Mouse (Mus musculus) layer of hippocampus, adult 11-12 months (tissue): Measurements from ENCODE around the gene Hip1.

Source experiments
- DNase-seq: peaks from one replicate; pipeline ENCODE4 v3.0.0; 2022; ENCODE audit warnings: low spot score

Hip1 gene

DNA sequence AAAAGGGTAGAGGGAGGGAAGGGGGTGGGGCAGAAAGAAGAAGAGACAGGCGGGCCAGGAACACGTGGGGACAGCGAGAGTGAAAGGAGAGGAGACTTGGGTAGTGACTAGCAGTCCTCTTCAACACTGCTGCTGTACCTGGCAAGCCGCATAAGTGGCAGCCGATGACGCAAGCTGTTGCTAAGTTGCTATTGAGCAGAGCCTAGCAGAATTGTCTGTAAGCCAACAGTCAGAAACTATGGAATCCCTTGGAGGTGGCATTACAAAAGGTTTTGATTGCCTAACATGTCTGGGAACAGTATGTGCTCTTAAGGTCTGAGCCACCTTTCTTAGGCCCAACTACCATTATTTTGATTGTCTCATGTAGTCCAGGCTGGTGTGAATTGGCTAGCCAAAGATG, 176.6 kb downstream of the Hip1 start:
- DNase-seq = no peak

- no peak for DNase-seq
Measured at GRCm38 (mm10) chr5:135367841-135368240, 177.1 kb downstream of the Hip1 start.

DNA sequence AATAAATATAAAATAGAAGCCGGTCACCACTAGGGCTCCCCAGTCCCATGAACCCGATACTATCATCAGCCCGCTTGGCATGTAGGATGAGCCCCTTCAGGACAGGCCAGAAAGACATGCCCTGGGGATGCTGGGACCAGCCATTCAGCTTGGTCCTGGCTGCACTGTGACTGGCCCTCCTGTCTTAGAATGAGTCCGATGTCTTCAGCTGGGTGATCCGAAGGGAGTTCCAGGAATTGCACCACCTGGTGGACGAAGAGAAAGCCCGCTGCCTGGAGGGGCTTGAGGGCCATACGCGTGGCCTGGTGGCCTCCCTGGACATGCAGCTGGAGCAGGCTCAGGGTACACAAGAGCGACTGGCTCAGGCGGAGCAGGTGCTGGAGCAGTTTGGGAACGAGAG, 181.4 kb downstream of the Hip1 start:
- DNase-seq = no peak

GRCm38 (mm10) chr5:135362572-135362971, 182.3 kb downstream of the Hip1 start:
- DNase-seq = no peak

DNA sequence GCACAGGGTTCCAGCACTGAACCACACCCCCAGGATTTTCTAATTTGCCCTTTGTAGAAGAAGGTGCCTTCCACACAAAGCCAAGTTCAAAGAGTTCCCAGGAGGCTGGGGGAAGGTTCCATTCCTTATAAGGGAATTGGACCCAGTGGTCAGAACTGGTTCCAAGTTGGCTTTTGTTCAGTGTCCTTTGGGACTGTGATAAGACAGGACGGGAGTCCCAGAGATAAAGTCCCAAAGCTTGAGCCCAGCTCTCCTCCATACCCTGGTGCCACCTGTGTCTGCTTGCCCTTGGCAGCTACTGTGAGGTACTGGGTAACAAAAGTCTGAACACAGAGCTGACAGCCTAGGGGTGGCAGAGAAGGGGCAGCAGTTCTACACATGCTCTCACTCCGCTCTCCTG, 185.1 kb downstream of the Hip1 start:
- no peak for DNase-seq

DNA sequence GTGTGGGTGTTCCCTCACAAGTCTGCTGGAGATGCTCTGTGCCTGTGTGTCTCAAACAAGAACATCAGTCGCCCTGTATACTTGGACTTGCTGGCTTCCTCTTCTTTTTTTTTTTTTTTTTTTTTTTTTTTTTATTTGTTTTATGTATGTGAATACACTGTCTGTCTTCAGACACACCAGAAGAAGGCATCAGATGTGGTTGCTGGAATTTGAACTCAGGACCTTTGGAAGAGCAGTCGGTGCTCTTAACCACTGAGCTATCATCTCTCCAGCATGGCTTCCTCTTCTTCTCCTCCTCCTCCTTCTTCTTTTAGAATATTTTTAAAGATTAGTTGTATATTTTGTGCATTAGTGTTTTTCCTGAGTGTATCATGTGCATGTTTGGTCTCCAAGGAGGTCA, 187.4 kb downstream of the Hip1 start:
- no peak for DNase-seq
